Mouse (Mus musculus) neural tube, embryonic 11.5 days (tissue): ENCODE results near the gene Ptpra. TPM values are rescaled to one million over a fixed set of nuclear protein-coding genes. Genes with fewer than 3 reads are reported as not detected.

Experiments used
- ATAC-seq: fragments of 200-750 bp; cut with Nextera tagmentation; 2 replicates; pipeline ENCODE4 v1.8.0; 2017; ENCODE audit warnings: moderate number of reproducible peaks, mild to moderate bottlenecking, moderate TSS enrichment, moderate library complexity; ENCODE audit not compliant: insufficient read depth, low FRiP score, low TSS enrichment
- DNase-seq: peaks from one replicate; pipeline ENCODE4 v3.0.0-alpha.2; 2015; ENCODE audit warnings: low spot score
- H3K27ac ChIP-seq: fragments of 300-500 bp; sonication (generic); 2 replicates; pipeline ENCODE4 v1.5.1; 2014; ENCODE audit warnings: low read depth, mild to moderate bottlenecking, low read length
- H3K27me3 ChIP-seq: fragments of 300-500 bp; sonication (generic); 2 replicates; pipeline ENCODE4 v1.6.1; 2014; ENCODE audit warnings: mild to moderate bottlenecking, low read length, mixed read lengths; ENCODE audit not compliant: control insufficient read depth, insufficient read depth
- H3K36me3 ChIP-seq: fragments of 300-500 bp; sonication (generic); 2 replicates; pipeline ENCODE4 v1.6.1; 2014; ENCODE audit warnings: mild to moderate bottlenecking, low read length, moderate library complexity, mixed read lengths; ENCODE audit not compliant: control insufficient read depth, insufficient read depth
- H3K4me1 ChIP-seq: fragments of 300-500 bp; sonication (generic); 2 replicates; pipeline ENCODE4 v1.6.1; 2014; ENCODE audit warnings: low read length, mixed read lengths; ENCODE audit not compliant: control insufficient read depth, insufficient read depth
- H3K4me2 ChIP-seq: fragments of 300-500 bp; sonication (generic); 2 replicates; pipeline ENCODE4 v1.6.1; 2014; ENCODE audit warnings: low read depth, mild to moderate bottlenecking, moderate library complexity
- H3K4me3 ChIP-seq: fragments of 300-500 bp; sonication (generic); 2 replicates; pipeline ENCODE4 v1.5.1; 2014; ENCODE audit warnings: low read depth, low read length
- H3K9ac ChIP-seq: fragments of 300-500 bp; sonication (generic); 2 replicates; pipeline ENCODE4 v1.6.1; 2014; ENCODE audit warnings: mild to moderate bottlenecking, low read length
- H3K9me3 ChIP-seq: fragments of 300-500 bp; sonication (generic); 2 replicates; pipeline ENCODE4 v1.6.1; 2016; ENCODE audit warnings: low read length; ENCODE audit not compliant: control insufficient read depth
- WGBS: fragments of 180-500 bp; shearing (Covaris S2); extraction: QIAGEN DNeasy Blood & Tissue Kit; methylation state at CpG from one replicate; pipeline ENCODE4 v1.1.7; 2014; 5-methylcytosine and 5-hydroxymethylcytosine counted together
- polyA plus RNA-seq: library from polyadenylated mRNA; unstranded; fragments of >200 nt; fragmentation: Nextera tagmentation; extraction: Ambion mirVana; gene quantifications from 2 replicates; pipeline ENCODE4 v1.2.1, GENCODE M21; 2014

Gene Ptpra
- polyA plus RNA-seq, 1 experiment from 2014 or later: 105 TPM

DNA sequence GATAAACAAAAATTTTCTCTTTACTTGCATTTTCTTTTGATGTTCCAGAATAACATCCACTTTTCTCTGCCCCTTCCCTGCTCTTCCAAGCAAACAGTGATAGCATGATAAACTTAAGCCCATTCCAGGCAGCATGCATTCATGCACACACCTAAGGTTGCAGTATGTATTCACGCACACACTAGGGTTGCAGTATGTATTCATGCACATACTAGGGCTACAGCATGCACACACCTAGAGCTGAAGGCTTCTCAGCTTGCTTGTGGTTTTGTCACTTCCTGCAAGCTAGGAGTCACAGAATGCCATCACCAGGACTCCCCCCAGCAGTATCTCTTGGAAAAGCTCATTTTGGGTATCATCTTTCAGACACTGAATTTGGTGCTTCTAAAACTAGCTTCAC, 13.3 kb upstream of the Ptpra start:
- Histone ChIP-seq H3K9me3 (no peaks in the 10 kb centered on the region), H3K4me1 (no peaks in the 10 kb centered on the region), H3K27me3 (no peaks in the 10 kb centered on the region), H3K4me2 (no peak overlapping the region), H3K36me3 (peaks cover 22% of the 10 kb centered on the region), H3K9ac (no peak overlapping the region), H3K4me3 (no peak overlapping the region), H3K27ac (no peak overlapping the region)
- ATAC-seq (no peak), DNase-seq (no peak)
- 100% methylated on average over 1 of the region's 1 CpGs for WGBS

DNA sequence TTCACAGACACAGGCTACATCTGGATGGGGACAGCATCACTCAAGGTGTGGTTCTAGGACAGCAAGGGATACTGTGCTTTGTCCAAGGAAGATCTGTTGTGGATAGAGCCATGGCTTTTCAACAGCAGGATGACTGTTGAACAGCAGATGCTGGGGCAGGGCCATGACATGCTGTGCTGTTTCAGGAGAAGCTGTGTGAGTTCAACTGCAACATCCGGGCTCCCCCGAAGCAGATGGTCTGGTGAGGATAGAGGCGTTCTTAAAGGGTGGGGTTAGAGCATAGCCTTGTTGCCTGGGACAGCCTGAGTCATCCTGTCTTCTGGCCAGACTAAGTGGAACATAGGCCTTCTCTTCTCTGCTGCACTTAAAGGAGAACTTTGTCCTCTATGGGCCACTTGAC, 11.2 kb upstream of the Ptpra start:
- no peak overlapping the region for H3K4me2 ChIP-seq
- H3K4me3 ChIP-seq: no peak overlapping the region
- ATAC-seq: no peak
- no peak overlapping the region for H3K27ac ChIP-seq
- peaks cover 25% of the 10 kb centered on the region for H3K36me3 ChIP-seq
- no peaks in the 10 kb centered on the region for H3K27me3 ChIP-seq
- H3K4me1 ChIP-seq: no peaks in the 10 kb centered on the region
- DNase-seq: no peak
- no peaks in the 10 kb centered on the region for H3K9me3 ChIP-seq
- WGBS: 87% methylated on average over 3 of the region's 3 CpGs
- no peak overlapping the region for H3K9ac ChIP-seq

DNA sequence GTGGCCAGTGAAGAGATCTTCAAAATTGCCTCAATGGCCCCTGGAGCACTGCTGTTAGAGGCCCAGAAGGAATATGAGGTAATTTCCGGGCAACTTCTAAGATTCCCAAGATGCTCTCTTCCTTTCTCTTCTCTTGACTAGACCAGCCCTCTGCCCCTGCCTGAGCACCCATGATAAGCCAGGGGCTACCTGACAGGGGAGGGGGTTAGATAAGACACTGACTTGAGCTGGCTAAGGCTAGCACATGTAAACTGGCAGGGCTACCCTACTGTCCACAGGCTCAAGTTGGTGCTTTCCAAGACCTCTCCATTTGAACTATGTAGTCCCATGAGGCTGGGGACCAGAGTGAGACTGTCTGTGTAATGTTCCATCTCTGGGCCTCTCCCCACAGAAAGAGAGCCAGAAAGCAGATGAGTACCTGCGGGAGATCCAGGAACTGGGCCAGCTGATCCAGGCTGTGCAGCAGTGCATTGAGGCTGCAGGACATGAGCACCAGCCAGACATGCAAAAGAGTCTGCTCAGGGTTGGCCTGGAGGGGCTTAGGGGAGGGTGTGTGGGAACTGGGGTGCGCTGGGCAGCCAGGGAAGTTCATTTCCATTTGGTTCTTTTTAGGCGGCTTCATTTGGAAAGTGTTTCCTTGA, 10.1 kb upstream of the Ptpra start:
- 91% methylated on average over 4 of the region's 4 CpGs for WGBS
- no peak overlapping the region for H3K27ac ChIP-seq
- no peak overlapping the region for H3K4me3 ChIP-seq
- no peak overlapping the region for H3K9ac ChIP-seq
- no peaks in the 10 kb centered on the region for H3K27me3 ChIP-seq
- peaks cover 27% of the 10 kb centered on the region for H3K36me3 ChIP-seq
- DNase-seq (no peak), ATAC-seq (no peak)
- H3K4me1 ChIP-seq: no peaks in the 10 kb centered on the region
- H3K4me2 ChIP-seq: no peak overlapping the region
- H3K9me3 ChIP-seq: no peaks in the 10 kb centered on the region

DNA sequence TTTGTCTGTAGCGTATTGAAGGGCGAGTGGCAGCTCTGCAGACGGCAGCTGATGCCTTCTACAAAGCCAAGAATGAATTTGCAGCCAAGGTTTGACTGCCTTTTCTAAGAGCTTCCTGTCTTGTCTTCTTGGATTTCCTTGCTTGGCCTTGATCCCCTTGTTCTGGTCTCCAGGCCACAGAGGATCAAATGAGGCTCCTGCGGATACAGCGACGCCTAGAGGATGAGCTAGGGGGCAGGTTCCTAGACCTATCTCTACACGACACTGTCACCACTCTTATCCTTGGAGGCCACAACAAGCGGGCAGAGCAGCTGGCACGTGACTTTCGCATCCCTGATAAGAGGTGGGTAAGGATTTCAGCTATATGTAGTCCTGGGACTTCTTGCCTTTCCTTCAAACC, 7.9 kb upstream of the Ptpra start:
- no peaks in the 10 kb centered on the region for H3K27me3 ChIP-seq
- H3K4me2 ChIP-seq: no peak overlapping the region
- H3K9ac ChIP-seq: no peak overlapping the region
- ATAC-seq (no peak), DNase-seq (no peak)
- no peaks in the 10 kb centered on the region for H3K4me1 ChIP-seq
- H3K4me3 ChIP-seq: no peak overlapping the region
- no peak overlapping the region for H3K27ac ChIP-seq
- WGBS: 86% methylated on average over 10 of the region's 10 CpGs
- no peaks in the 10 kb centered on the region for H3K9me3 ChIP-seq
- H3K36me3 ChIP-seq: peaks cover 27% of the 10 kb centered on the region

DNA sequence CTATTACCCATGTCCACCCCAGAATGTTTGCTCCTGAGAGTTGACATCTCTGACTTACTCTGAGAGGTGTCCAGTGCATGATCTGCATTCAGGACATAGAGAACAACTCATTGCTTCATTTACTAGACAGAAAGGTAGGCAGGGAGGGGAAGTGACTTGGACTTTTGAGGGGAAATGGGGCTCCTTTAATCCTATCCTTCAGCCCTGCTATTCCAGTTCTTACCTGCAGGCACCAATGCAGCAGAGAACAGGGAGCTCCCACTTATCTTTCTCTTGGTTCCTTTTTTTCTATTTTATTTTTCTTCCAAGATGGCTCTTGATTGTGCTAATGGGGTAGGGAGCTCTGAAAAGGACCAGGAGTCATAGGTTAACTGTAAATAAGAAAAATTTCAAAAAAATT, 1.6 kb upstream of the Ptpra start:
- Histone ChIP-seq H3K27ac (no peak overlapping the region), H3K4me1 (peaks cover 9% of the 10 kb centered on the region), H3K4me3 (no peak overlapping the region), H3K4me2 (no peak overlapping the region), H3K9ac (no peak overlapping the region), H3K9me3 (no peaks in the 10 kb centered on the region), H3K36me3 (peaks cover 2% of the 10 kb centered on the region), H3K27me3 (0 out of 2 replicates have a peak, but pooled peaks cover 3% of the 10 kb centered on the region)
- DNase-seq: no peak
- no peak for ATAC-seq

DNA sequence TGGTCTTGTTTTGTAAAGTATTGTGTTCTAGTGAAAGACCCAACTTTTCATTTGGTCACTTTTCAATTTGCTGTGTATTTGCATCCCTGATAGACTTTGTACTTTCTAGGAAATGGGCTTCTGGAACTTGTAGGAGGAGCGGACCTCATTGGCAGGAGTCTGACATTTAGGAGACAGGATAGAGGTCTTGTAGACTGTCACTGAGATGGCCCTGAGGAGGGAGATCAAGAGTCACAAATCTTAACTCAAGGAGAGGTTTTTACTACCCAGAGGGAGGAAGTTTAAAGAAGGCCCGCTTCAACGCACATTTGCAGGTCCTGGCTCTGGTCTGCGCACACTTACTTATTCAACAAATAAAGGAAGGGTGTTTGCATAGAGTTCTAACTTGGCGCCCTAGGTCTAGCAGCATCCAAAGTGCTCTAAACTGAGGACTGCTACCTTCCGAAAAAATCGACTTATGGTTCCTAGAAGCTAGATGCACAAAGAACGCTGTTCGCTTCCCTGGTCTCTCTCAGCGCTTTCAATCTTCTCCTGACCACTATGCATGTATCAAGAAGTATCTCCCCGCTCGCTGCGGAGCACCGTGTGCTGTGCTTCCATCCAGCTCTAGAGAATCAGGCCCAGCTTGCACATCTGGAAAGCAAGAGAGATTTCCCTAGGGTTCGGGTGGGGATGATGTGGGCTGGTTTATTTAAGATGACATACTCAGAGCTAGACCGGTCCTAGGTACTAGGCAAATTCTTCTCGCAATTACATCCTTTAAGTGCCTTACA, 871 bp upstream of the Ptpra start:
- 6% methylated on average over 17 of the region's 17 CpGs for WGBS
- 0 out of 2 replicates have a peak, but pooled peaks cover 3% of the 10 kb centered on the region for H3K27me3 ChIP-seq
- 0 out of 2 replicates have a peak, but pooled peaks cover 2% of the 10 kb centered on the region for H3K36me3 ChIP-seq
- H3K4me3 ChIP-seq: peak overlapping the region; percentile 92
- H3K27ac ChIP-seq: no peak overlapping the region
- no peaks in the 10 kb centered on the region for H3K9me3 ChIP-seq
- peak; percentile 51 for DNase-seq
- H3K4me1 ChIP-seq: peaks cover 9% of the 10 kb centered on the region
- H3K9ac ChIP-seq: peak overlapping the region; percentile 87
- peak overlapping the region; percentile 82 for H3K4me2 ChIP-seq
- ATAC-seq: peak; percentile 10; the same call in 1 of the 2 replicates

GRCm38 (mm10) chr2:130450434-130450796, 337 bp downstream of the Ptpra start:
- peak overlapping the region; percentile 82 for H3K4me2 ChIP-seq
- 0 out of 2 replicates have a peak, but pooled peaks cover 3% of the 10 kb centered on the region for H3K27me3 ChIP-seq
- peak overlapping the region; percentile 92 for H3K4me3 ChIP-seq
- ATAC-seq: peak; percentile 83
- no peak for DNase-seq
- no peaks in the 10 kb centered on the region for H3K36me3 ChIP-seq
- H3K4me1 ChIP-seq: peaks cover 9% of the 10 kb centered on the region
- H3K9ac ChIP-seq: peak overlapping the region; percentile 87
- WGBS: under 1% methylated on average over 39 of the region's 47 CpGs
- H3K27ac ChIP-seq: peak overlapping the region; percentile 72; the same call in 1 of the 2 replicates
- no peaks in the 10 kb centered on the region for H3K9me3 ChIP-seq

- peak overlapping the region; percentile 92 for H3K4me3 ChIP-seq
- H3K4me1 ChIP-seq: peaks cover 9% of the 10 kb centered on the region
- H3K9me3 ChIP-seq: no peaks in the 10 kb centered on the region
- ATAC-seq (no peak), DNase-seq (no peak)
- no peaks in the 10 kb centered on the region for H3K36me3 ChIP-seq
- H3K27ac ChIP-seq: no peak overlapping the region
- 76% methylated on average over 14 of the region's 14 CpGs for WGBS
- H3K4me2 ChIP-seq: peak overlapping the region; percentile 82
- H3K9ac ChIP-seq: peak overlapping the region; percentile 87
- 0 out of 2 replicates have a peak, but pooled peaks cover 3% of the 10 kb centered on the region for H3K27me3 ChIP-seq
Measured at GRCm38 (mm10) chr2:130451086-130451726, 1.1 kb downstream of the Ptpra start.
